Comparison of ENCODE assay signal across 21 mouse cellular contexts in genomic region chr4:127172614-127173013, GRCm38 (mm10). TPM values are rescaled to one million over a fixed set of nuclear protein-coding genes. Genes with fewer than 3 reads are reported as not detected.
DNase-seq lines count a peak whose midpoint lies in the region; ATAC-seq and TF ChIP-seq lines count a peak whose summit lies in the region.
"Had no signal": no experiment of that assay in that cellular context is flagged by ENCODE, and none has a peak within 500 bp of the region (broad histone marks: within the 10 kb centered on the region; RNA-seq: fewer than 3 reads in every experiment).

No protein-coding gene starts in this region.

- DNase-seq in cerebellum, adult 8-10 months, result peak; percentile 18
- DNase-seq in cerebellum, postnatal 4 days (ENCODE audit: low spot score in 2 of 2), result no peak
- DNase-seq in layer of hippocampus, adult 9-11 months, result peak; percentile 54
- DNase-seq in layer of hippocampus, postnatal 14 days (ENCODE audit: low spot score in 2 of 2), result no peak
- no peak for DNase-seq in spleen, postnatal 4 days (ENCODE audit: low spot score in 2 of 2)
- DNase-seq in lung, postnatal 10 days, result no peak
- DNase-seq: adrenal gland, postnatal 10 days; gastrocnemius, adult 2 months; heart, adult 11 months; heart, postnatal 36 days; lung, adult 18-20 months; lung, postnatal 36 days; right cerebral cortex, postnatal 14 days; thymus, postnatal 36 days had no signal

- no peak for TF ChIP-seq CTCF in E14TG2a.4 (conservative IDR thresholded peaks at IDR 0.05; ENCODE audit: low read length)

- no peak for ATAC-seq in midbrain, embryonic 13.5 days
- ATAC-seq: forebrain, embryonic 15.5 days; intestine, embryonic 16.5 days had no signal

- 67% methylated on average over 4 of the region's 4 CpGs for WGBS in midbrain, embryonic 13.5 days

- H3K9me3 ChIP-seq in E14TG2a.4 (ENCODE audit: low read length), result no peaks in the 10 kb centered on the region
- no peaks in the 10 kb centered on the region for H3K9me3 ChIP-seq in midbrain, embryonic 13.5 days
- H3K9me3 ChIP-seq: forebrain, embryonic 15.5 days; heart, embryonic 13.5 days had no signal

- H3K9ac ChIP-seq in midbrain, embryonic 13.5 days (replicated peaks), result 0 out of 2 replicates have a peak overlapping the region, but pooled peaks have one; percentile 49
- H3K9ac ChIP-seq: forebrain, embryonic 15.5 days; heart, embryonic 13.5 days had no signal

- peaks cover 14% of the 10 kb centered on the region for H3K27me3 ChIP-seq in E14TG2a.4 (ENCODE audit: insufficient read depth, low read length)
- peaks cover 16% of the 10 kb centered on the region for H3K27me3 ChIP-seq in midbrain, embryonic 13.5 days
- H3K27me3 ChIP-seq: forebrain, embryonic 15.5 days had no signal

- H3K4me2 ChIP-seq in midbrain, embryonic 13.5 days (replicated peaks), result peak overlapping the region; percentile 28
- H3K4me2 ChIP-seq: forebrain, embryonic 15.5 days; heart, embryonic 13.5 days had no signal

- peaks cover 6% of the 10 kb centered on the region; the same call in 1 of the 2 replicates for H3K36me3 ChIP-seq in E14TG2a.4 (ENCODE audit: insufficient read depth, low read length)
- no peaks in the 10 kb centered on the region for H3K36me3 ChIP-seq in midbrain, embryonic 13.5 days
- H3K36me3 ChIP-seq: forebrain, embryonic 15.5 days; heart, embryonic 13.5 days had no signal

- H3K4me1 ChIP-seq in E14TG2a.4 (replicated peaks; ENCODE audit: low read depth, low read length), result peaks cover 83% of the 10 kb centered on the region
- peaks cover 56% of the 10 kb centered on the region for H3K4me1 ChIP-seq in midbrain, embryonic 13.5 days (replicated peaks)

- H3K27ac ChIP-seq in midbrain, embryonic 13.5 days, result no peak overlapping the region
- H3K27ac ChIP-seq: forebrain, embryonic 15.5 days; gastrocnemius, adult 2 months; heart, embryonic 13.5 days had no signal

- 0 out of 2 replicates have a peak overlapping the region, but pooled peaks have one; percentile 46 for H3K4me3 ChIP-seq in E14TG2a.4 (replicated peaks; ENCODE audit: low read length)
- H3K4me3 ChIP-seq in midbrain, embryonic 13.5 days (replicated peaks), result no peak overlapping the region
- H3K4me3 ChIP-seq: erythroblast, embryonic 14.5 days; forebrain, embryonic 15.5 days; gastrocnemius, adult 2 months; heart, embryonic 13.5 days had no signal

RNA-seq across cellular contexts. Expression of gene Dlgap3, which starts 3.6 kb away (rescaled TPM):
- total RNA-seq in layer of hippocampus, postnatal 14 days (2021), result 100 to 1,000 TPM; 283 TPM
- 7.2 and 10.1 TPM in 2 replicates for polyA plus RNA-seq in midbrain, embryonic 13.5 days (2015; fragmentation: Nextera tagmentation; extraction: Ambion mirVana)
- total RNA-seq: gastrocnemius, adult 2 months; liver, adult 2 months had no signal
- polyA plus RNA-seq: erythroblast, embryonic 14.5 days had no signal

RNA-seq across cellular contexts. Expression of gene Tmem35b, which starts 49.1 kb away (rescaled TPM):
- total RNA-seq in layer of hippocampus, postnatal 14 days (2021), result 1 to 10 TPM; 3.1 to 3.6 TPM
- 20.3 and 21.4 TPM in 2 replicates for polyA plus RNA-seq in midbrain, embryonic 13.5 days (2015; fragmentation: Nextera tagmentation; extraction: Ambion mirVana)

Comparison
In these comparisons a context has a peak if more than half of its experiments do, and no peak if none do; other contexts are left out.
1. DNase-seq: peak in cerebellum, adult 8-10 months (single experiment) and layer of hippocampus, adult 9-11 months (single experiment); none in cerebellum, postnatal 4 days (0 of 2), layer of hippocampus, postnatal 14 days (0 of 2), spleen, postnatal 4 days (0 of 2) and lung, postnatal 10 days (single experiment).